Mouse (Mus musculus) telencephalon, adult 2 months (tissue): Measurements from ENCODE around the gene G430095P16Rik.

Experiments used
- DNase-seq: peaks from one replicate; pipeline ENCODE4 v3.0.0-alpha.2; 2011; ENCODE audit warnings: low read depth, low spot score

The G430095P16Rik gene

DNA sequence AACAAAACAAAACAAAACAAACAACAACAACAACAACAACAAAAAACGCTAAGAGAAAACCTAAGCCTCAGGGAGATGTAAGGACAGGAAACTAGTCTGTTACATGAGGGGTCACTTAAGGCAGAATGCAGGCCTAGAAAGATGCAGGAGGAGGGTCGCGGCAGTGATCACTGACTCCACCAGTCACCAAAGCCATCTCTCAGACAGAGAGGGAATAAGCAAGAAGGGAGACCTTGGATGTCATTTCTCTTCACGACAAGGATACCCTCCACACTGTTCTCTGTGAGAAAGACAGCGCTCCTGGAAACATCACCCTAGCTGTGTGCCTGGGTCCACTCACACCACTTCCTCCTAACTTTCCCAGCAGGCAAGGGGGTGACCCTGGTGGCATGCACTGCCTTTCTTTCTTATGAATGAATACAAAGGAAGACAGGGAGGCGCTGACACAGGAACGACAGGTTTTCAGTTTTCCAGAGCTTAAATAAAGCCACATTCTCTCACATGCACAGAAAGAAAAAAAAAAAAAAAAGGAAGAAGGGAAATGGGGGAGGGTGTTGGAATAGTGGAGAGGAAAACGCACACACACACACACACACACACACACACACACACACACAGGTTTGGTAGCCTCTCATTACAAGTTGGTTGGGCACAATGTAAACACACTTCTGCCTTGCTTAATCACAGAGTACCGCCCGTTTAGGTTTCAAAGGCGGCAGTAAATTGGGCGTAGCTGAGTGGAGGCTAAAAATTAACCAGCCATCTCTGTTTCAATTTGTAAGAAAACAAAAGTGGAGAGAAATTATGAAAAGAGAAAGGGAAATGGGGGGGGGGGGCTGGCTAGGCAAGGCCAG is 47.5 kb downstream of the G430095P16Rik start:
- DNase-seq = no peak

DNA sequence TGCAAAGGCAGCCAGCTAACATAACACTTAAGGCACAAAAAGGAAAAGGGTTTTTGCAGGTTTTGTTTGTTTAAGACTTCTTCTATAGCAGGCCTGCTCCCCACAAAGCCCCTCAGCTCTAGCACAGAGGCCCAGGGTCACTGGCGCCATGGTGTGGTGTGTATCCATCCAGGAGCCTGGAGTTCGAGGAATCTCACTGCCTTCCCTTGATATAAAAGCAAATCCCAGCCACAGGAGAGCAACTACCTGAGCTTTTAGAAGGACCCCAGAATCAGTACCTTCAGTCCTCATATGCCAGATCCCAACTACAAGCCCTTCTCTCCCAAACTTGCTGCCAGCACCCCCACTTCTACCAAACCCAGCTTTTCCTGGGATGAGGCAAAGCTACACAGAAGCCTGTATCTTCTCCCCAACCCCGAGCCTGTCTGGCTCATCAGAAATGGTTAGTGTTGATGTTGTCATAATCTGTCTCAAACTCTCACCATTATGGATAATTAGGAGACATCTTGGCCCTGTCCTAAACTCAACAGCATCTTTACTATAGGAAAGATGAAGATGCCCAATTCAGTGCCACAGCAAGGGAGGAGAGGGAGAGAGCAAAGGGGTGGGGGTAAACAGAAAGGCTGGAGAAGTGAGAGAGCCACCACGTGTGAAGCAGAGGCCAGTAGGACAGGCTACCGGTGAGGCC is 48.3 kb downstream of the G430095P16Rik start:
- DNase-seq = no peak

- DNase-seq = no peak
Measured at GRCm38 (mm10) chr8:84771941-84772378, 49.2 kb downstream of the G430095P16Rik start.

DNA sequence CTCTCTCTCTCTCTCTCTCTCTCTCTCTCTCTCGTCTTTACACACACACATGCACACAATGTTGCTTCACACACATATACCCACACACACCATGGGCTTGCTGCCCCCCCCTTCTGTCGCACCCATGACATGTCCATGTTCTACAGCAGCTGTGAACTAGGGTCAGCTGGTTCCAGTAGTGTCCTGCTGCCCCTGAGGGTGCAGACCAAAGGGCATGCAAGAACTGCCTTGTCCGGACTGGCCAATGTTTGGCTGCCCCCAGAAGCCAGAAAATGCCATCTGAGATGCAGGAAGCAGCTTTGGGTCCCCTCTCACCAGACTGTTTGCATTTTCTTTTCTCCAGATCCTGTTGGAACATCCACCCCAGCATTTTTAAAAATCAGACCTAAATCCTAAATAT is 49.8 kb downstream of the G430095P16Rik start:
- DNase-seq = no peak

- DNase-seq = no peak
Measured at GRCm38 (mm10) chr8:84773304-84773703, 50.5 kb downstream of the G430095P16Rik start.

DNA sequence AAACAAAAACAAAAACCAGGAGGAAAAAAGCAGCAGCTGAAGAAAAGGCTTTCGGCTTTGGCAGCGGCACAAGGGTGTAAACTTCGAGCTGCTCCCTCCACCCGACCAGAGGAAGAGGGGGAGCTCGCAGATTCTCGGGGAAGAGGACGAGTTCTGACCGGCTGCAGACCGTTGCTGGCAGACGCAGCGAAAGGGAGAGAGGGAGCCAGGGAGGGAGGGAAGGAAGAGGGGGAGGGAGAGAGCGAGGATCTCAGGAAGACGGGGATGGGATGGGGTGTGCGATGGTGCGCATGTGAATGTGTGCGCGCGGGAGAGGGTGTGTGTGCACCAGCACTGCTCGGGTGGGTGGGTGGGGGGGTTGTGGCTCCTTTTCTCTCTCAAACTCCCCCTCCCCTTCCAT is 51.0 kb downstream of the G430095P16Rik start:
- peak; percentile 93 for DNase-seq

DNA sequence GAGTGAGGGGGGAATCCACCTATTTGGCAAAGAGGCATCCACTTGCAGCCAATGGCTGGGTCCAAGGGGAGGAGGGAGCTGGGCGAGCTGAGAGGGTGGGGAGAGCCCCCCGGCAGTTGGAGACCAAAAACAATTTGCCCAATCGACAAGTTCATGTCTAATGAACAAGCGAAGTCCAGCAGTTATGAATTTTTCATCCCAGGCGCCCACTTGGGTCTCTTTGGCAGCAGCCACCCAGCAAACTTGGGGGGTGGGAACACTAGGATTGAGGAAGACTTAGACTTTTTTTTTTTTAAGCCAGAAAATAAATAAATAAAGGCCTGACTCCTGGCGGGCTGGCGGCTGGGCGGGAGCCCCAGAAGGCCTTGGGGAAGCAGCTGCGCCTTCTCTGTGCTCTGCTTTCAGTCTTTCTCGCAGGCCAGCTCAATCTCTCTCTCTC is 51.7 kb downstream of the G430095P16Rik start:
- DNase-seq = no peak

DNA sequence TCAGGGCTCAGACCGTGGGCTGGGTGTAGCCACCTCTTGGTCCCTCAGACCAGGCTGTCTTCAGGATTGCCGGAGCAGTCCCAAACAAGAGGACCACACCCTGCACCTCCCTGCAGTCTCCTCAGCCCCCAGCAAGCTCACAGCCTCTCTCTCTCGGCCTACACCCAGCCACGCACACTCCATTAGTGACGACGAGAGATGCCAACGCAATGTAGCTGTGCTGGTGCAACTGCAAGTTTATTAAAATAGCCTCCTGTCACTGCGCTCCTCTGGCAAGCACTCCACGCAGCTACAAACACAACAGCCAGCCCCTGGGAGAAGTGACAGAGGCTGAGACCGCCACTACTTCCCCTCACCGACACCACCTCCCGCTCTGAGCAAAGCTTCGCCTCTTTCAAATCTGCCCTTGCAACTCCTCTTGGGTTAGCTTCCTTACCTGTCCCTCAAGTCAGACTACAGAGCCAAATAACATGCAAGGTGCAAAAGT is 52.3 kb downstream of the G430095P16Rik start:
- DNase-seq = no peak

DNA sequence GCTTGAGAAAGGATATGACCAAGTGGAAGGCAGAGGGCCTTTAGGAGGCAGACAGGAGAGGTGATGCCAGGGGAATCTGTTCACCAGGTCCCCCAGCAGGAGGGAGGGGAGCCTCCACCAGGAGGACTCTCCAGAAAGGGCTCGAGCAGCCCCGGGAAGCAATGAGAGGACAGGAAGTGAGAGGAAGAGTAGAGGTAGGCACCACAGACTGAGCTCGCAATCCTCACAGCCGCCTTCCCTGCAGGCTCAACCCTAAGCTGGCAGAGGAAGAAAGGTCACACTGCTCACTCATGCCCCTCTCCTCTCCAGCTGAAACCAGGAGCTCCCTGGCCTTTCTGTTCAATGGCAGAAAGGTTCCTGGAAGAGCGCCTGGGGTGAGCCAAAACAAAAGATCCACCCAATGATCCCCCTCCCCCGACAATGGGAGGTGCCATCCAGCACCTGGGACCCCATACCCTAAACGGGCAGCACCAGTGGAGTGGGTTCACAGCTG is 52.9 kb downstream of the G430095P16Rik start:
- no peak for DNase-seq
